Mouse (Mus musculus): Measurements from ENCODE around the gene Pdzk1ip1. TPM values are rescaled to one million over a fixed set of nuclear protein-coding genes. Genes with fewer than 3 reads are reported as not detected.

Pdzk1ip1 gene
- polyA plus RNA-seq, 1 experiment from 2014 or later = 3.0 TPM

DNA sequence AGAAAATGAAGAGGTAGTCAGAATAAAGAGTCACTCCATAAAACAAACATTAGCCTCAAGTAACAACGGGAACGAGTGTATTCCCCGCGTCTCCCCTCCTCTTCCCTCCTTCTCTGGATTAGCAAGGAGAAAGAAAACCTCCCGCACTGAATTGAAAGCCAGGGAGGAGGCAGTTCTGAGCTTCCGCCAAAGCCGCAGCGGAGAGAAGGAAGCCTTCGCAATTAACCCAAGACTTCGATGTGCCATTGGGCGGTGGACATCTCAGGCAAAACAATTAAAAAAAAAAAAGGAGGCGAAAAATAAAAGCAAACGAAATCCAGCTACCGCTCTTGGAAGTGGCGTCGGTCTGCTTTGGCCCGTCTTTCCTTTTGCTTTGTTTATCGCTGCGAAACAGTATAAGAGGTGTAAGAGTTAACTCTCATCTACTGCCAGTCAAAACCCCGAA is 30.2 kb upstream of the Pdzk1ip1 start:
- no peaks in the 10 kb centered on the region for H3K36me3 ChIP-seq (replicated peaks)
- no peak for ATAC-seq (replicated peaks)
- H3K27me3 ChIP-seq (replicated peaks) = peaks cover 64% of the 10 kb centered on the region
- H3K4me2 ChIP-seq = peak overlapping the region; percentile 53
- H3K4me3 ChIP-seq = peak overlapping the region; percentile 39
- peak overlapping the region; percentile 89 for H3K27ac ChIP-seq
- peak overlapping the region; percentile 34; the same call in 1 of the 2 replicates for H3K9ac ChIP-seq
- no peaks in the 10 kb centered on the region for H3K9me3 ChIP-seq
- WGBS = under 1% methylated on average over 20 of the region's 20 CpGs
- peaks cover 23% of the 10 kb centered on the region for H3K4me1 ChIP-seq

DNA sequence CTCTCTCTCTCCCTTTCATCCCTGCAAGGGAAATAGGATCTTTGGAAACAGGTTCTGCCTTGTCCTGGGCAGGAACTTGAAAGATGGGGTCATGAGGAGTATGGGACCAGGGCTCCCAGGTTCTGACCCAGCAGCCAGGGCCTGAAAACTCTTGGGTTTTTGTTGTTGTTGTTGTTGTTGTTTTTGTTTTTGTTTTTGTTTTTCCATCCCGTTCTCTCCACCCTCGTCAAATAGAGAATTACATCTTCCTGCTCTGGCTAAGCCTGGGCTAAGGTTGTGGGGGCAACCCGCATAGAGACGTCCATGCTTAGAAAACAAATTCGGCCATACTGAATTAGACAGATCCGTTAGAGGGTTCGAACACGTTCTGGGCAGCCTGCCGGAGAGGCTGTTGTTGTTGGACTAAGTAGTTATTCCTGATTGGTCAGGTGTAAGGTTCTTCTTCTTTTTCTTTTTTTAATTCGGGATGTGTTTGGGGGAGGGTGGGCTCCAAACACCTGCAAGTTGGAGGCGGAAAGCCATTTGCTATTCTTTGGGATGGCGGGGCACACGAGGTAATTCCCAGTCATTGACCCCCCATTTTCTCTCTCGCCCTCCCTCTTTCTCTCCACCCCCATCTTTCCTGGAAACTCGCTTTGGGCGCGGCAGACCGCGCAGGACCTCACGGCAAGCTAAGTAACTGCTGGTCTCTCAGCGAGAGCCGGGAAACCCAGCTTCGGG is 29.5 kb upstream of the Pdzk1ip1 start:
- Histone ChIP-seq H3K9ac (peak overlapping the region; percentile 34), H3K27me3 (replicated peaks) (peaks cover 62% of the 10 kb centered on the region), H3K4me1 (peaks cover 29% of the 10 kb centered on the region), H3K9me3 (no peaks in the 10 kb centered on the region), H3K27ac (peak overlapping the region; percentile 89), H3K36me3 (replicated peaks) (no peaks in the 10 kb centered on the region), H3K4me2 (peak overlapping the region; percentile 53), H3K4me3 (peak overlapping the region; percentile 39)
- no peak for ATAC-seq (replicated peaks)
- WGBS = under 1% methylated on average over 23 of the region's 23 CpGs

DNA sequence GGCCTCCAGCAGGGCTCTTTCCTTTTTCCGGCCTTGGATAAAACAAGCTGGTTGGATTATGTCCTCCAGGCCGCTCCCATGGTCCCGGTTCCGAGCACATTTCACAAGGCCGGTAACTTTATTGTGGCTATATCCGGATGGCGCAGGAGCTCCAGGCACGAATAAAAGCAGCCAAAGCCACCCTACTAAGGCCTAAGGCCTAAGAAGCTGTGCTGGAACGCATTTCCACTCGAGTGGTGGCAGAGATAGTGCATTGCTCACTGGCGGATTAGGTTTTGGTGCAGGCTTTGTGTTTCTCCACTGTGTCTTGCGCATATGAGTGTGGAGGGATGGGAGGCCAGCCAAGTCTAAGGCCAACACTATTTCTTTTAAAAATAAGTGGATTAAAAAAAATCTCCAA is 28.6 kb upstream of the Pdzk1ip1 start:
- Histone ChIP-seq H3K4me1 (peaks cover 29% of the 10 kb centered on the region), H3K27ac (peak overlapping the region; percentile 89), H3K4me3 (peak overlapping the region; percentile 39), H3K36me3 (replicated peaks) (no peaks in the 10 kb centered on the region), H3K4me2 (peak overlapping the region; percentile 53), H3K9me3 (no peaks in the 10 kb centered on the region), H3K9ac (0 out of 2 replicates have a peak overlapping the region, but pooled peaks have one; percentile 4), H3K27me3 (replicated peaks) (peaks cover 61% of the 10 kb centered on the region)
- ATAC-seq (replicated peaks) = no peak
- WGBS = 7% methylated on average over 12 of the region's 12 CpGs

DNA sequence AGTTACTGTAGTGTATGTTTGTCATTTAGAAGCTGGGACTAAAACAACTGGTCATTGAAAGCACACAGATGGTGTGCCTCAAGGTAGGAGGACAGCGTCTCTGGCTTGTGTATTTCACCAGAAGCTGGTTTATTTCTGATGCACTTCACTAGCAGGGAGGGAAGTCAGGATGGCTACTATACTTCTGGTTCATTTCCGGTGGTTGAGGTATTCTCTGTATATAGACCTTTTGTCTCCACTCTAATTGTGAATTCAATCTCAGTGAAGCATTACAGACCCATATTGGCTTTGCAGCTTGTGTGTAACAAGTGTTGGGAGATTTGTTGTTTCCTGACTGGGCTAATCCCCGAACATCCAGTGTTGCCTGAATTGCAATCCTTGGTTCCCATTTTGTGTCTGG is 27.8 kb upstream of the Pdzk1ip1 start:
- no peak overlapping the region for H3K9ac ChIP-seq
- H3K36me3 ChIP-seq (replicated peaks) = no peaks in the 10 kb centered on the region
- peaks cover 61% of the 10 kb centered on the region for H3K27me3 ChIP-seq (replicated peaks)
- WGBS = 11% methylated on average over 3 of the region's 3 CpGs
- peak overlapping the region; percentile 53 for H3K4me2 ChIP-seq
- no peak for ATAC-seq (replicated peaks)
- H3K9me3 ChIP-seq = no peaks in the 10 kb centered on the region
- H3K4me3 ChIP-seq = peak overlapping the region; percentile 39
- peaks cover 29% of the 10 kb centered on the region for H3K4me1 ChIP-seq
- peak overlapping the region; percentile 89; the same call in 1 of the 2 replicates for H3K27ac ChIP-seq

DNA sequence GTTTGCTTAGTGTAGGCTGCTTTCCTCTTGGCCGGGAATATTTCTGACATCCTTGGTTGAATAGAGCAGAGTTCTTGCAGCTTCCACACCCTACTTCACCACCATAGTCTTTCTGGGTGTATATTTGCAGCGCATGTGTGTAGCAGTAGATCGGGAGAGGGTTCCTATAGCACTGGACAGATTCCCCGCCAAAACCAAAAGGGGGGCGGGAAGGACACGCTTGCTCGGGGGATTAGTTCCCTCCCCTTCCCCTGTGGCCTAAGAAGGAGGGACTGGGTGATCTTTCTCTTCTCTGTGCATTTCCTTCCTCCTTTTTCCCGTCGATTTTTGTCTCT is 26.0 kb upstream of the Pdzk1ip1 start:
- Histone ChIP-seq H3K27ac (peak overlapping the region; percentile 57), H3K4me1 (peaks cover 18% of the 10 kb centered on the region), H3K4me2 (peak overlapping the region; percentile 89), H3K4me3 (peak overlapping the region; percentile 47), H3K9me3 (no peaks in the 10 kb centered on the region), H3K9ac (peak overlapping the region; percentile 41; the same call in 1 of the 2 replicates), H3K36me3 (replicated peaks) (no peaks in the 10 kb centered on the region), H3K27me3 (replicated peaks) (peaks cover 61% of the 10 kb centered on the region)
- 4% methylated on average over 9 of the region's 9 CpGs for WGBS
- ATAC-seq (replicated peaks) = peak; percentile 5; the same call in 1 of the 2 replicates

DNA sequence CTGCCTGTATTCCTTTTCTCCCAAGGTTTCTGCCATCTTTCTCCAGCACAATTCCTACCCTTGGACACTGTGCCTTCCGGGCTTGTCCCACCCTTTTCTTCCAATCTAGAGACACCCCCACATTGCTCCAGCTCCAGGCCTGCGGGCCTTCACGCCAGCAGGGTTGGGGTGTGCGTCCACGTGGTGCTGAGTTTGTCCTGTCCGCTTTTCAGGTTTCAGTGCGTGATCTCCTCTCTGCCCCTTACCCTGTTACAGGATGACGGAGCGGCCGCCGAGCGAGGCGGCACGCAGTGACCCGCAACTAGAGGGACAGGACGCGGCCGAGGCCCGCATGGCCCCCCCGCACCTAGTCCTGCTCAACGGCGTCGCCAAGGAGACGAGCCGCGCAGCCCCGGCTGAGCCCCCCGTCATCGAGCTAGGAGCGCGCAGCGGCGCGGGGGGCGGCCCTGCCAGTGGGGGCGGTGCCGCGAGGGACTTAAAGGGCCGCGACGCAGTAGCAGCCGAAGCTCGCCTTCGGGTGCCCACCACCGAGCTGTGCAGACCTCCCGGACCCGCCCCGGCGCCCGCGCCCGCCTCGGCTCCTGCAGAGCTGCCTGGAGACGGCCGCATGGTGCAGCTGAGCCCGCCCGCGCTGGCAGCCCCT is 25.5 kb upstream of the Pdzk1ip1 start:
- Histone ChIP-seq H3K4me1 (peaks cover 18% of the 10 kb centered on the region), H3K27ac (peak overlapping the region; percentile 57), H3K4me3 (peak overlapping the region; percentile 47), H3K9ac (peak overlapping the region; percentile 41), H3K27me3 (replicated peaks) (peaks cover 61% of the 10 kb centered on the region), H3K9me3 (no peaks in the 10 kb centered on the region), H3K36me3 (replicated peaks) (no peaks in the 10 kb centered on the region), H3K4me2 (peak overlapping the region; percentile 89)
- under 1% methylated on average over 57 of the region's 58 CpGs for WGBS
- peak; percentile 86 for ATAC-seq (replicated peaks)

DNA sequence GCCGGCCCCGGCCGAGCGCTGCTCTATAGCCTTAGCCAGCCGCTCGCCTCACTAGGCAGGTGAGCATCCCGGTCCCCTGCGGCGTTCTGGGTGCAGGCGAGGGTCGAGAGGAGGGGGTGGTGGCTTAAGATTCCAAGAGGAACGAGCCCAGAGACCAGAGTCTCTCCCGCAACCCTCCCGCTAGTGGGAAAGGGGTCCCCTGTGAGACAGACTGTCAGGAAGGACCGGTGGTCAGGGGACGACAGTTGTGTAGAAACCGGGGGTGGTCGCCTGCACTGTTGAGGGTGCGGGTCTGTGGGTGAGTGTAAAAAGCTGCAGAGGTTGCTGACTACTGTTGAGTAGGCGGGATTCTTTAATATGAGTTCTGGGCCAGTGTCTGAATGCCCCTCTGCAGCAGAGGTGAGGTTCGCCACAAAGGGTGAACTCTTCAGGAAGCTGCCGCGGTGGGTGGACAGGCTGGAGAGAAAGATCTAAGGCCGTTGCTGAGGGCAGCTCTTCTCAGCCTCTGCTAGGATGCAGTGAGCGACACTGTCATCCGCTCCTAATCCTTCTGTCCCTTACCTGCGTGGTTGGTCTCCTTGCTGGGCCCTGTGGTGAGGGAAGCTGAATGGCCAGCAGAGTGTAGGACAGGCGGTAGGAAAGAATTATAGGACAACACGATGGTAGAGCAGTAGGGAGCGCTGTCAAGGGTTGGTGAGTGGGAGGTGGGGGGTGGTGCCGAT is 24.8 kb upstream of the Pdzk1ip1 start:
- ATAC-seq (replicated peaks) = peak; percentile 25
- H3K36me3 ChIP-seq (replicated peaks) = no peaks in the 10 kb centered on the region
- H3K9me3 ChIP-seq = no peaks in the 10 kb centered on the region
- under 1% methylated on average over 31 of the region's 31 CpGs for WGBS
- peak overlapping the region; percentile 41 for H3K9ac ChIP-seq
- peak overlapping the region; percentile 47 for H3K4me3 ChIP-seq
- peak overlapping the region; percentile 57 for H3K27ac ChIP-seq
- peak overlapping the region; percentile 89 for H3K4me2 ChIP-seq
- peaks cover 60% of the 10 kb centered on the region for H3K27me3 ChIP-seq (replicated peaks)
- H3K4me1 ChIP-seq = peaks cover 18% of the 10 kb centered on the region

DNA sequence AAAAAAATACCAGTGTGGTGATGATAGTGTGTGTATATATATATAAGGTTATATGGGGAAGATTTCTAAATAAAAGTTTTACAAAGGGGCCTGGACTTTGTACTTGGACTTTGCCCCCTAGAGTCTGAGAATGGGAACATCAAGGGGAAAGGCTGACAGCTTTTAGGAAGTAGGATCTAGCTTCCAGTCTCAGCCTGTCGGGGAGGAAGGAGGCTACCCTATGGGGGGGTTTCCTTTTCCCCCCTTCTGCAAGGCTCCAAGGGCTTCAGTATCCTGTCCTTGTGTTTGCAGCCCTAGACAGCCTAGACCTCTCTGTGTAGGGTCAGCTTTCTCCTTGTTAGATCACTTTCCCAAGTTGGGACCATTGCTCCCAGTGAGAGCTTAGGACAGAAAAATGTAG is 16.8 kb upstream of the Pdzk1ip1 start:
- Histone ChIP-seq H3K27me3 (replicated peaks) (no peaks in the 10 kb centered on the region), H3K4me1 (no peaks in the 10 kb centered on the region), H3K9me3 (no peaks in the 10 kb centered on the region), H3K4me3 (no peak overlapping the region), H3K27ac (no peak overlapping the region), H3K9ac (no peak overlapping the region), H3K36me3 (replicated peaks) (no peaks in the 10 kb centered on the region), H3K4me2 (no peak overlapping the region)
- 63% methylated on average over 1 of the region's 1 CpGs for WGBS
- ATAC-seq (replicated peaks) = no peak

DNA sequence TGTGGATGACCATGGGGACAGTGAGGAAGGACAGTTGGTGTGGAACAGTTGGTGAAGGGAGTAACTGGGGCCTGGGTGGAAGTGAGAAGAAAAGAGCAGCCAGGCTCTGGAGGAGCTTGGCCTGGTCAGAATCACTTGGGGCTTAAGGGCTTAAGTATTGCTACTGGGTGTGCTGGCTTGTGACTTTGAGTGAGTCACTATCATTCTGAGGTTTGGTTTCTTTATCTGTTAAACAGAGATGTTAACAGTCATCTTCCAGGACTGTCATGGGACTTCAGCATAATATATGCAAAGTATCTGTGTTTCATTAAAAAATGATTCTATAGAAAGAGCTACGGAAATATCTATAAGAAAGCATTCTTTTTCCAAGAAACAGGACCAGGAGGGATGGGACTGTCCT is 13.7 kb upstream of the Pdzk1ip1 start:
- 82% methylated on average over 1 of the region's 1 CpGs for WGBS
- Histone ChIP-seq H3K9ac (no peak overlapping the region), H3K27me3 (replicated peaks) (no peaks in the 10 kb centered on the region), H3K36me3 (replicated peaks) (no peaks in the 10 kb centered on the region), H3K4me2 (no peak overlapping the region), H3K4me3 (no peak overlapping the region), H3K4me1 (peaks cover 13% of the 10 kb centered on the region), H3K27ac (no peak overlapping the region), H3K9me3 (no peaks in the 10 kb centered on the region)
- no peak for ATAC-seq (replicated peaks)

DNA sequence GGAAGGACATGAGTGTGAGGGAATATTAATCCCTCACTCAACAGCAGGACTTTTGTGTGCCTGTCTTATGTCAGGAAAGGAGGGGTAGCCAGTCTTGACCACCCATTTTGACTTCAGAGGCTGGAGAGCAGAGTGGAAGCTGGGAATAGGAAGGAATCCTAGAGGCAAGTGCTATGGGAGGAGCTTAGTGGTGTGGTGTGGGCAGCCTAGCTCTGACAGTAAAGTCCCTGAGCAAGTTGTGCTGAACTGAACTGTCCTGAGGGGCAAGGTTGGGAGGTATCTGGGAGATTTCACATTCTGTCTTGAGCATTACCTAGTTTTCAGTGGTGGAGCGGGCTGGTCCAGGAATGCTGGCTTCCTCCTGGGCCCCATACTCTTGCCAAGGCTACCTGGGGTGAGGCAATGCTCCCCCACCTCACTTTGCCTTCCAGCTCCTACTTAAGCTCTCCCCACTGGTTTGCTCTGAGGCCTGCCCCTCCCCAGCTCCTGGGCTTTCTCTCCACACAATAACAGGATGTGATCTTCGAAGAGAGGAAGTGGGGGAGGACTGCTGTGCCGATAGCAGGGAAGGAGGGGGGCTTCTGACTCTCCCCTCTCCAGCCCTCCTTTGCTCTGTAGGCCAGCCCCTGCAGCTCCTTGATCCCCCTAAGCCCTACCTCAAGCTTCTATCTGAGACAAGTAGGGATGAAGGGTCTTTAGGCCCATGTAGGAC is 13.1 kb upstream of the Pdzk1ip1 start:
- 33% methylated on average over 3 of the region's 3 CpGs for WGBS
- no peaks in the 10 kb centered on the region for H3K36me3 ChIP-seq (replicated peaks)
- H3K4me1 ChIP-seq = peaks cover 17% of the 10 kb centered on the region
- no peak for ATAC-seq (replicated peaks)
- H3K4me2 ChIP-seq = no peak overlapping the region
- H3K27ac ChIP-seq = no peak overlapping the region
- no peaks in the 10 kb centered on the region for H3K27me3 ChIP-seq (replicated peaks)
- H3K9me3 ChIP-seq = no peaks in the 10 kb centered on the region
- no peak overlapping the region for H3K9ac ChIP-seq
- H3K4me3 ChIP-seq = no peak overlapping the region

DNA sequence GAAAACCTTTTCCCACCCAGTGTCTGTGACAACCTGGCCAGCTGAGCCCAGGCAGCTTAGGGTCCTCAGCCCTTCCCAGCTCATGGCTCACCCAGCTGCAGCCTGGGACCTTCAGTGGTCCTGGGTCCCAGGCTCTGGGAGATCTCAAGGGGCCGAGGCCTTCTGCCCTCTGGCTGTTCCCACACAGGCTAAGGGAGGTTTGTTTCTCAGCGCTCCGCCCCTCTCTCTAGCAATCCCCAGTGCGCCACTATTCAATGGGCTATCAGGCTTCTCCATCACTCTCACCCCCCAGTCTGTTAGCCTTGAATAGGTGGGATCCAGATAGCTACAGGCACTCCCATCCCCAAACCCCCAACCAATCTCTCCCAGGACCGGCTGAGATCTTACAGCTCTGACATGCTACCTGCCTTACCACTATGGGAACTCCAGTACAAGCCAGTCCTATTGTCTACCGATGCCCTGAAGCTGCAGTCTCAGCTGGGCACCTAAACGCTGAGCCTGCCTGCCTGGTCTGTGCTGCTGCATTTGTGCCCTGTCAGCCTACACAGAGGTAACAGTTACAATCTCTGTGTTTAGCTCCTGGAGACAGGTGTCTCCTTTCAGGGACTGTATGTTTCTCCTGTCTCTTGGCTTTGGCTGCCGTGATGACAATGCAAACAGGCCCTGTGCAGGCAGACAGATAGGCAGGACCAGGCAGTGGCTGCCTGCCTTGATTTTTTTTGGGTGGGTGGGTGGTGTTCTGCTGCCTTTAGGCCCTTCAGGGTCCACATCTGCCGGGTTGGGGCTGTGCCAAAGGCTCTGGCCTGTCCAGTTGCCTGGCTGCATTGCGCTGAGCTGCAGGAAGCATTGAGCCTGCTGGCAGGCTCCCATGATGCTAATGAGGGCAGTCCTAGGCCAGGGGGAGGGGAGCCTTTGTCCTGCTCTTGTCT is 9.4 kb upstream of the Pdzk1ip1 start:
- Histone ChIP-seq H3K4me2 (peak overlapping the region; percentile 5; the same call in 1 of the 2 replicates), H3K27me3 (replicated peaks) (0 out of 2 replicates have a peak, but pooled peaks cover 4% of the 10 kb centered on the region), H3K9me3 (no peaks in the 10 kb centered on the region), H3K9ac (peak overlapping the region; percentile 14; the same call in 1 of the 2 replicates), H3K27ac (peak overlapping the region; percentile 72), H3K4me1 (peaks cover 17% of the 10 kb centered on the region), H3K36me3 (replicated peaks) (no peaks in the 10 kb centered on the region), H3K4me3 (no peak overlapping the region)
- WGBS = 21% methylated on average over 10 of the region's 10 CpGs
- peak; percentile 86 for ATAC-seq (replicated peaks)

Measured in midbrain, embryonic 15.5 days (tissue).